In genomic region chr6:72676376-72676775, GRCm38 (mm10) we compare ENCODE assay signal across 10 mouse cellular contexts. TPM values are rescaled to one million over a fixed set of nuclear protein-coding genes. Genes with fewer than 3 reads are reported as not detected.
DNase-seq lines count a peak whose midpoint lies in the region; ATAC-seq lines count a peak whose summit lies in the region.
"Had no signal": no experiment of that assay in that cellular context is flagged by ENCODE, and none has a peak within 500 bp of the region (broad histone marks: within the 10 kb centered on the region; RNA-seq: fewer than 3 reads in every experiment).

No protein-coding gene starts in this region.

- H3K4me3 ChIP-seq in hindbrain, embryonic 12.5 days: no peak overlapping the region
- H3K4me3 ChIP-seq in hindbrain, embryonic 11.5 days (ENCODE audit: low read depth, low read length): no peak overlapping the region
- no peak overlapping the region for H3K4me3 ChIP-seq in midbrain, embryonic 11.5 days (ENCODE audit: low read depth, low read length)
- no peak overlapping the region for H3K4me3 ChIP-seq in midbrain, embryonic 15.5 days
- no peak overlapping the region for H3K4me3 ChIP-seq in embryonic facial prominence, embryonic 11.5 days (ENCODE audit: low read depth, low read length)
- peak overlapping the region; percentile 18; the same call in 1 of the 2 replicates for H3K4me3 ChIP-seq in stomach, embryonic 14.5 days (ENCODE audit: low read depth, low read length)

- no peak for ATAC-seq in hindbrain, embryonic 12.5 days (ENCODE audit: low FRiP score)
- ATAC-seq in hindbrain, embryonic 11.5 days (ENCODE audit: low FRiP score): no peak
- ATAC-seq in midbrain, embryonic 11.5 days (ENCODE audit: low FRiP score): no peak
- no peak for ATAC-seq in midbrain, embryonic 15.5 days (replicated peaks)
- no peak for ATAC-seq in embryonic facial prominence, embryonic 11.5 days (replicated peaks; ENCODE audit: insufficient number of reproducible peaks, low FRiP score, low TSS enrichment, low read depth)
- no peak for ATAC-seq in stomach, embryonic 14.5 days (ENCODE audit: insufficient number of reproducible peaks, insufficient read depth, low FRiP score, low read depth)

- 36% methylated on average over 2 of the region's 2 CpGs for WGBS in hindbrain, embryonic 12.5 days
- WGBS in hindbrain, embryonic 11.5 days: 46% methylated on average over 2 of the region's 2 CpGs
- 32% methylated on average over 2 of the region's 2 CpGs for WGBS in midbrain, embryonic 11.5 days
- 56% methylated on average over 2 of the region's 2 CpGs for WGBS in midbrain, embryonic 15.5 days
- 41% methylated on average over 2 of the region's 2 CpGs for WGBS in embryonic facial prominence, embryonic 11.5 days
- WGBS in stomach, embryonic 14.5 days: 34% methylated on average over 2 of the region's 2 CpGs

- peaks cover 31% of the 10 kb centered on the region for H3K4me1 ChIP-seq in hindbrain, embryonic 12.5 days
- H3K4me1 ChIP-seq in hindbrain, embryonic 11.5 days (replicated peaks; ENCODE audit: control insufficient read depth, insufficient read depth, low read length): peaks cover 16% of the 10 kb centered on the region
- peaks cover 39% of the 10 kb centered on the region for H3K4me1 ChIP-seq in midbrain, embryonic 11.5 days (ENCODE audit: control insufficient read depth, insufficient read depth, low read length)
- peaks cover 16% of the 10 kb centered on the region for H3K4me1 ChIP-seq in midbrain, embryonic 15.5 days
- H3K4me1 ChIP-seq in embryonic facial prominence, embryonic 11.5 days (ENCODE audit: control insufficient read depth, insufficient read depth, low read length): peaks cover 11% of the 10 kb centered on the region
- peaks cover 55% of the 10 kb centered on the region for H3K4me1 ChIP-seq in stomach, embryonic 14.5 days (ENCODE audit: control insufficient read depth, insufficient read depth, low read length)

- no peak overlapping the region for H3K9ac ChIP-seq in hindbrain, embryonic 12.5 days
- no peak overlapping the region for H3K9ac ChIP-seq in hindbrain, embryonic 11.5 days (ENCODE audit: low read depth, low read length)
- H3K9ac ChIP-seq in midbrain, embryonic 11.5 days (ENCODE audit: low read length): no peak overlapping the region
- no peak overlapping the region for H3K9ac ChIP-seq in midbrain, embryonic 15.5 days
- H3K9ac ChIP-seq in embryonic facial prominence, embryonic 11.5 days (replicated peaks; ENCODE audit: low read length): no peak overlapping the region
- no peak overlapping the region for H3K9ac ChIP-seq in stomach, embryonic 14.5 days (replicated peaks; ENCODE audit: low read depth, low read length)

- peaks cover 19% of the 10 kb centered on the region; the same call in 1 of the 2 replicates for H3K27me3 ChIP-seq in hindbrain, embryonic 12.5 days
- peaks cover 6% of the 10 kb centered on the region for H3K27me3 ChIP-seq in hindbrain, embryonic 11.5 days (ENCODE audit: control insufficient read depth, insufficient read depth, low read length)
- H3K27me3 ChIP-seq in midbrain, embryonic 11.5 days (ENCODE audit: control insufficient read depth, insufficient read depth, low read length): peaks cover 4% of the 10 kb centered on the region; the same call in 1 of the 2 replicates
- no peaks in the 10 kb centered on the region for H3K27me3 ChIP-seq in midbrain, embryonic 15.5 days (replicated peaks)
- H3K27me3 ChIP-seq in embryonic facial prominence, embryonic 11.5 days (ENCODE audit: control insufficient read depth, insufficient read depth, low read length): no peaks in the 10 kb centered on the region
- no peaks in the 10 kb centered on the region for H3K27me3 ChIP-seq in stomach, embryonic 14.5 days (ENCODE audit: control insufficient read depth, insufficient read depth, low read length)

- H3K36me3 ChIP-seq in hindbrain, embryonic 12.5 days: no peaks in the 10 kb centered on the region
- H3K36me3 ChIP-seq in hindbrain, embryonic 11.5 days (ENCODE audit: control insufficient read depth, insufficient read depth, low read length): no peaks in the 10 kb centered on the region
- no peaks in the 10 kb centered on the region for H3K36me3 ChIP-seq in midbrain, embryonic 11.5 days (ENCODE audit: control insufficient read depth, insufficient read depth, low read length)
- H3K36me3 ChIP-seq in midbrain, embryonic 15.5 days (replicated peaks): no peaks in the 10 kb centered on the region
- H3K36me3 ChIP-seq in embryonic facial prominence, embryonic 11.5 days (replicated peaks; ENCODE audit: control insufficient read depth, insufficient read depth, low read depth, low read length): no peaks in the 10 kb centered on the region
- no peaks in the 10 kb centered on the region for H3K36me3 ChIP-seq in stomach, embryonic 14.5 days (ENCODE audit: control insufficient read depth, insufficient read depth, low read length)

- H3K9me3 ChIP-seq in hindbrain, embryonic 12.5 days (replicated peaks): no peaks in the 10 kb centered on the region
- H3K9me3 ChIP-seq in hindbrain, embryonic 11.5 days (ENCODE audit: control insufficient read depth, low read length): no peaks in the 10 kb centered on the region
- H3K9me3 ChIP-seq in midbrain, embryonic 11.5 days (ENCODE audit: control insufficient read depth, low read length): no peaks in the 10 kb centered on the region
- H3K9me3 ChIP-seq in midbrain, embryonic 15.5 days: no peaks in the 10 kb centered on the region
- H3K9me3 ChIP-seq in embryonic facial prominence, embryonic 11.5 days (replicated peaks; ENCODE audit: control insufficient read depth, low read length): no peaks in the 10 kb centered on the region
- no peaks in the 10 kb centered on the region for H3K9me3 ChIP-seq in stomach, embryonic 14.5 days (ENCODE audit: control insufficient read depth, low read depth, low read length)

- DNase-seq in hindbrain, embryonic 11.5 days (ENCODE audit: low spot score): no peak
- peak; percentile 87 for DNase-seq in midbrain, embryonic 11.5 days (ENCODE audit: low spot score, missing footprints)
- peak; percentile 48 for DNase-seq in embryonic facial prominence, embryonic 11.5 days (ENCODE audit: low spot score)
- DNase-seq in urinary bladder, postnatal 10 days (ENCODE audit: low spot score): no peak
- no peak for DNase-seq in layer of hippocampus, adult 18-20 months (ENCODE audit: low spot score in 2 of 2)
- DNase-seq: cerebellum, adult 11-12 months; thymus, postnatal 14 days had no signal

- peak overlapping the region; percentile 71; the same call in 1 of the 2 replicates for H3K27ac ChIP-seq in hindbrain, embryonic 12.5 days
- no peak overlapping the region for H3K27ac ChIP-seq in hindbrain, embryonic 11.5 days (ENCODE audit: low read depth, low read length)
- H3K27ac ChIP-seq in midbrain, embryonic 11.5 days (ENCODE audit: low read depth, low read length): no peak overlapping the region
- H3K27ac ChIP-seq in midbrain, embryonic 15.5 days: no peak overlapping the region
- H3K27ac ChIP-seq in embryonic facial prominence, embryonic 11.5 days (replicated peaks; ENCODE audit: low read depth, low read length): peak overlapping the region; percentile 90
- peak overlapping the region; percentile 95; the same call in 1 of the 2 replicates for H3K27ac ChIP-seq in stomach, embryonic 14.5 days (ENCODE audit: low read length)

- H3K4me2 ChIP-seq in hindbrain, embryonic 12.5 days (replicated peaks): no peak overlapping the region
- no peak overlapping the region for H3K4me2 ChIP-seq in hindbrain, embryonic 11.5 days (replicated peaks; ENCODE audit: low read depth, low read length)
- H3K4me2 ChIP-seq in midbrain, embryonic 11.5 days: no peak overlapping the region; the same call in 1 of the 2 replicates
- H3K4me2 ChIP-seq in midbrain, embryonic 15.5 days: no peak overlapping the region
- no peak overlapping the region for H3K4me2 ChIP-seq in embryonic facial prominence, embryonic 11.5 days (ENCODE audit: low read depth, low read length)
- peak overlapping the region; percentile 42 for H3K4me2 ChIP-seq in stomach, embryonic 14.5 days (replicated peaks; ENCODE audit: low read depth, low read length)

RNA-seq across cellular contexts. Expression of gene Tgoln1, which starts 59.6 kb away (rescaled TPM):
- 38.8 and 39.2 TPM in 2 replicates for polyA plus RNA-seq in hindbrain, embryonic 12.5 days (2016; fragmentation: Nextera tagmentation; extraction: Ambion mirVana)
- polyA plus RNA-seq in hindbrain, embryonic 11.5 days (2014; fragmentation: Nextera tagmentation; extraction: Ambion mirVana): 41.5 and 42.3 TPM in 2 replicates
- polyA plus RNA-seq in midbrain, embryonic 11.5 days (2014; fragmentation: Nextera tagmentation; extraction: Ambion mirVana): 48.7 and 48.9 TPM in 2 replicates
- 38.0 and 38.7 TPM in 2 replicates for polyA plus RNA-seq in midbrain, embryonic 15.5 days (2015; fragmentation: Nextera tagmentation; extraction: Ambion mirVana)
- 31.8 and 35.1 TPM in 2 replicates for polyA plus RNA-seq in embryonic facial prominence, embryonic 11.5 days (2014; fragmentation: Nextera tagmentation; extraction: Ambion mirVana)
- polyA plus RNA-seq in stomach, embryonic 14.5 days (2014; fragmentation: Nextera tagmentation; extraction: Ambion mirVana): 38.9 and 39.3 TPM in 2 replicates
- 10 to 100 TPM; 95.0 to 98.9 TPM for total RNA-seq in layer of hippocampus, adult 18-20 months (2021)

Comparison
In these comparisons a context has a peak if more than half of its experiments do, and no peak if none do; other contexts are left out.
1. H3K27ac ChIP-seq: peak in hindbrain, embryonic 12.5 days (single experiment), embryonic facial prominence, embryonic 11.5 days (single experiment) and stomach, embryonic 14.5 days (single experiment); none in hindbrain, embryonic 11.5 days (single experiment), midbrain, embryonic 11.5 days (single experiment) and midbrain, embryonic 15.5 days (single experiment).
2. DNase-seq: peak in midbrain, embryonic 11.5 days (single experiment) and embryonic facial prominence, embryonic 11.5 days (single experiment); none in hindbrain, embryonic 11.5 days (single experiment), urinary bladder, postnatal 10 days (single experiment) and layer of hippocampus, adult 18-20 months (0 of 2).